Mouse (Mus musculus): ENCODE results near the gene Nppa. TPM values are rescaled to one million over a fixed set of nuclear protein-coding genes. Genes with fewer than 3 reads are reported as not detected.
A peak's percentile ranks its signal among the peaks of the same experiment; 100 is the strongest.

Nppa gene
- polyA plus RNA-seq, 1 experiment from 2014 or later: 32.9 TPM

DNA sequence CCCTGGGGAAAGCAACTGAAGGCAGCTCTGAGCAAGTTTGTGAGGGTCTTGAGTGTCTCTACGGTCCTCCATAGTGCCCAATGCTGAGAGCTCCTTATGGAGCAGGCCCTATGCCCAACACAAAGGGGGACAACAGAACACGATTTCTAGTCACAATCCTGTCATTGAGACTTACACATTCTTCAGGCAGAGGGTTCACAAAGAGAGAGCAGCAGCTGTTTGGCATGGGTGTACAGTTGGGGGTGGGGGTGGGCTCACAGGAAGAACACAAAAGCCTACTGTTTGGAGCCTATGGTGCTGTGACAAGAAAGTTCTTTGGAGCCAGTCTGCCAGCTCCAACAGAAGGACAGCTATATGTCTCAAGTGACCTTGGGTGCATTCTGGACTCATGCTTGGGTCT lies 17.9 kb downstream of the Nppa start:
- Histone ChIP-seq H3K36me3 (ENCODE audit: control insufficient read depth, insufficient read depth, low read length) (peaks cover 34% of the 10 kb centered on the region), H3K9me3 (ENCODE audit: control insufficient read depth, low read length) (no peaks in the 10 kb centered on the region)

DNA sequence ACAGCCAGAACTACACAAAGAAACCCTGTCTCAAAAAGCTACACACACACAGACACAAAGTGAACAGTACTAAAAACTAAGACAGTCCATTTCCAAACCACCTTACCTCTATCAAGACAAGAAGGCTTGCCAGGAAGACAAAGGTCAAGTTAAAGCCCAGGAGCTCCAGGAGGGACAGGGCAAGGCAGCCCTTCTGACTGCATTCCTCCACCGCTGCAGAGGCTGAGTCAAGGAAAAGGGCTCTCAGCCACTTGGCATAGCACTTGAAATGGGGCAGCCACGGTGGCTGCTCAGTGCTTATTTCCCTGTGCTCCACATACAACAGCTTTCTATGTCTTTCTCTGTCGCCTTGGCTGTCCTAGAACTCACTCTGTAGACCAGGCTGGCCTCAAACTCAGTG lies 23.5 kb downstream of the Nppa start:
- H3K9ac ChIP-seq (ENCODE audit: low read depth, low read length): no peak overlapping the region
- 94% methylated on average over 3 of the region's 3 CpGs for WGBS
- ATAC-seq (replicated peaks; ENCODE audit: low FRiP score): no peak
- H3K9me3 ChIP-seq (ENCODE audit: control insufficient read depth, low read length): no peaks in the 10 kb centered on the region
- H3K36me3 ChIP-seq (ENCODE audit: control insufficient read depth, insufficient read depth, low read length): peaks cover 19% of the 10 kb centered on the region
- H3K4me3 ChIP-seq (ENCODE audit: low read depth, low read length): no peak overlapping the region
- no peak overlapping the region for H3K4me2 ChIP-seq
- DNase-seq (ENCODE audit: low spot score): no peak
- H3K4me1 ChIP-seq (replicated peaks; ENCODE audit: control insufficient read depth, insufficient read depth, low read length): no peaks in the 10 kb centered on the region
- no peaks in the 10 kb centered on the region for H3K27me3 ChIP-seq (replicated peaks; ENCODE audit: control insufficient read depth, insufficient read depth, low read length)
- no peak overlapping the region for H3K27ac ChIP-seq (ENCODE audit: low read depth, low read length)

More for the DNA sequence above, 17.9 kb downstream of the Nppa start:
- no peak overlapping the region for H3K4me3 ChIP-seq (ENCODE audit: low read depth, low read length)
- no peak overlapping the region for H3K9ac ChIP-seq (ENCODE audit: low read depth, low read length)
- WGBS: 83% methylated on average over 2 of the region's 2 CpGs
- H3K27ac ChIP-seq (ENCODE audit: low read depth, low read length): no peak overlapping the region
- H3K27me3 ChIP-seq (replicated peaks; ENCODE audit: control insufficient read depth, insufficient read depth, low read length): no peaks in the 10 kb centered on the region
- ATAC-seq (replicated peaks; ENCODE audit: low FRiP score) (no peak), DNase-seq (ENCODE audit: low spot score) (no peak)
- H3K4me1 ChIP-seq (replicated peaks; ENCODE audit: control insufficient read depth, insufficient read depth, low read length): no peaks in the 10 kb centered on the region
- no peak overlapping the region for H3K4me2 ChIP-seq

DNA sequence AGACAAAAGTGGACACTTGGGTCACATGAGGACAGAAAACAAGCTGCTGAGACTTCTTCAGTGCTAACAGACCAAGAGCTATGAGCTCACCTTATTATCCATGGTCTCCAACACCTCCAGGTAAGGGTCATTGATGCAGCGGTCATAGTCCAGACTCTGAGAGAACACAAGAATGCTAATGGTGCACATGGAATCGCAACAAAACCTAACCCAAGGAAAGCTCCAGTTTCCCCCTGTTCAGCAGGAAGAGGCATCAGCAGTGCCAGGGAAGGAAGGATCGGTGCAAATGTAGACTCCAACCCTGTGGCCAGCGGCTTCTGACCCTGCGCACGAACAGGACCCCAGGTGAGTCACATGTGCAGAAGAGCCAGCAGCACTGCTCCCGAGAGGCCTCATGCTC lies 28.8 kb downstream of the Nppa start:
- WGBS: 94% methylated on average over 7 of the region's 7 CpGs
- H3K4me2 ChIP-seq: no peak overlapping the region
- ATAC-seq (replicated peaks; ENCODE audit: low FRiP score) (no peak), DNase-seq (ENCODE audit: low spot score) (no peak)
- no peak overlapping the region for H3K9ac ChIP-seq (ENCODE audit: low read depth, low read length)
- peaks cover 5% of the 10 kb centered on the region for H3K36me3 ChIP-seq (ENCODE audit: control insufficient read depth, insufficient read depth, low read length)
- no peaks in the 10 kb centered on the region for H3K4me1 ChIP-seq (replicated peaks; ENCODE audit: control insufficient read depth, insufficient read depth, low read length)
- H3K9me3 ChIP-seq (ENCODE audit: control insufficient read depth, low read length): no peaks in the 10 kb centered on the region
- no peak overlapping the region for H3K27ac ChIP-seq (ENCODE audit: low read depth, low read length)
- H3K27me3 ChIP-seq (replicated peaks; ENCODE audit: control insufficient read depth, insufficient read depth, low read length): no peaks in the 10 kb centered on the region
- no peak overlapping the region for H3K4me3 ChIP-seq (ENCODE audit: low read depth, low read length)

DNA sequence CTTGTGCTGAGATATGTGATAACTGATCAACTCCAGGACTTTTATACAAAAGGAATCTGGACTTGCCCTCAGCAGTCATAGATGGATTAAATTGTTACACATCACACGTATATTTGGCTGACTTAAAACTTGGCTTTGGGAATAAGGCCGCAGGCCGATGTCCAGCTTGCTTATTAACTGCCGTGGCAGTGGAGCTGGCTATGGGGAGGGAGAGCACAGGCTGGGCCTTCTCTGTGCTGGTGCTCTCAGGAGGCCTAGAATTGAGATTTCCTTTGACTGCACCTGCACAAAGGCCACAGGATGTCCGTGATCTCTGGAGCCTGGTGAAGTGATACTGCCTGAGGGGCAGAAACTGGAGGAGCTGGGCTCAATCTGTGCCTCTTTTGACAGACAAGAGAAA lies 30.0 kb downstream of the Nppa start:
- no peak overlapping the region for H3K4me3 ChIP-seq (ENCODE audit: low read depth, low read length)
- H3K9ac ChIP-seq (ENCODE audit: low read depth, low read length): no peak overlapping the region
- H3K27me3 ChIP-seq (replicated peaks; ENCODE audit: control insufficient read depth, insufficient read depth, low read length): no peaks in the 10 kb centered on the region
- ATAC-seq (replicated peaks; ENCODE audit: low FRiP score): no peak
- WGBS: 91% methylated on average over 5 of the region's 5 CpGs
- H3K27ac ChIP-seq (ENCODE audit: low read depth, low read length): no peak overlapping the region
- no peaks in the 10 kb centered on the region for H3K9me3 ChIP-seq (ENCODE audit: control insufficient read depth, low read length)
- H3K4me2 ChIP-seq: no peak overlapping the region
- no peaks in the 10 kb centered on the region for H3K4me1 ChIP-seq (replicated peaks; ENCODE audit: control insufficient read depth, insufficient read depth, low read length)
- no peak for DNase-seq (ENCODE audit: low spot score)
- peaks cover 5% of the 10 kb centered on the region for H3K36me3 ChIP-seq (ENCODE audit: control insufficient read depth, insufficient read depth, low read length)

DNA sequence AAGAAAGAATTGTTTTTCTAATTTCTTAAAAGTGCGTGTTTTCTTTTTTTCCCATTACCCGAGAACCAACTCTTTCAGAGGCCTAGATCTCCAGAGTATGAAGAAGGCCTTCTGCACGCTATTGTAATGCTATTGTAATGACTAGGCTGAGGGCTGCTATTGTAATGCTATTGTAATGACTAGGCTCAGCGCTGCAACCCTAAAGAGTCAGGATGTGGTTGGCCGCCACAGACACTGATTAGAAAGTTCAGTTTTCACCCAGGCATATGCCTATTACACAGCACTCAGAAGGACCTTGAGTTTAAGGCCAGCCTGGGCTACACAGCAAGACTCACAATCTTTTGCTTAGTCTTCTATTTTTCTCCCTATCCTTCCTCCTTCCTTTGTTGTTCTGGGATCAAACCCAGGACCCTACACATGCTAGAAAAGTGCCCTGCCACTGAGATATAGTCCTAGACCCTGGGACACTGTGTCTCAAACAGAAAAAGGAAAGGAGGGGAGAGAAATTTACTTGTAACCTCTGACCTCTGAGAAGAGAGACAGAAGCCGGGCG lies 33.4 kb downstream of the Nppa start:
- Histone ChIP-seq H3K27ac (ENCODE audit: low read depth, low read length) (no peak overlapping the region), H3K36me3 (ENCODE audit: control insufficient read depth, insufficient read depth, low read length) (no peaks in the 10 kb centered on the region; the same call in 1 of the 2 replicates), H3K9me3 (ENCODE audit: control insufficient read depth, low read length) (no peaks in the 10 kb centered on the region), H3K27me3 (replicated peaks; ENCODE audit: control insufficient read depth, insufficient read depth, low read length) (no peaks in the 10 kb centered on the region), H3K4me2 (no peak overlapping the region), H3K4me3 (ENCODE audit: low read depth, low read length) (no peak overlapping the region), H3K4me1 (replicated peaks; ENCODE audit: control insufficient read depth, insufficient read depth, low read length) (peaks cover 6% of the 10 kb centered on the region), H3K9ac (ENCODE audit: low read depth, low read length) (no peak overlapping the region)
- WGBS: 71% methylated on average over 7 of the region's 7 CpGs
- ATAC-seq (replicated peaks; ENCODE audit: low FRiP score): no peak
- no peak for DNase-seq (ENCODE audit: low spot score)

DNA sequence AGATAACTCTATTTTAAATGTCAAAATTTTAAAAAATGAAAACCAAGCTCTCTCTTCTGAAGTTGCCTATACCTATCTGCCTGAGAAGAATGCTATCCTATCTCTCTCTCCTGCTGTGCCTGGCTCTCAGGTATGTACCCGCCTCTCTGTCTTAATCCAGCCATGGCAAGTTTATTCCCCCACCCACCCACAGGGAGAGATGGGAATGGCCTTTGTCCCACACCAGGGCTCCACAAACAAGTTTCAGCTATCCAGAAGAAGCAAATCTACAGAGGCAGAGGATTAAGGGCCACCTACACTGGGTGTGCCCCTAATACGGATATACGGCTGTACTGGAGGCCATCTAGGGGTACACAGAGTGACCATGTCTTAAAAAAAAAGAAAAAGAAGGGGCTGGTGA lies 34.9 kb downstream of the Nppa start:
- peaks cover 18% of the 10 kb centered on the region for H3K4me1 ChIP-seq (replicated peaks; ENCODE audit: control insufficient read depth, insufficient read depth, low read length)
- H3K4me3 ChIP-seq (ENCODE audit: low read depth, low read length): no peak overlapping the region
- DNase-seq (ENCODE audit: low spot score) (no peak), ATAC-seq (replicated peaks; ENCODE audit: low FRiP score) (no peak)
- WGBS: 81% methylated on average over 3 of the region's 3 CpGs
- no peak overlapping the region for H3K4me2 ChIP-seq
- no peak overlapping the region for H3K9ac ChIP-seq (ENCODE audit: low read depth, low read length)
- no peaks in the 10 kb centered on the region for H3K36me3 ChIP-seq (ENCODE audit: control insufficient read depth, insufficient read depth, low read length)
- no peaks in the 10 kb centered on the region for H3K9me3 ChIP-seq (ENCODE audit: control insufficient read depth, low read length)
- H3K27ac ChIP-seq (ENCODE audit: low read depth, low read length): no peak overlapping the region
- no peaks in the 10 kb centered on the region for H3K27me3 ChIP-seq (replicated peaks; ENCODE audit: control insufficient read depth, insufficient read depth, low read length)

DNA sequence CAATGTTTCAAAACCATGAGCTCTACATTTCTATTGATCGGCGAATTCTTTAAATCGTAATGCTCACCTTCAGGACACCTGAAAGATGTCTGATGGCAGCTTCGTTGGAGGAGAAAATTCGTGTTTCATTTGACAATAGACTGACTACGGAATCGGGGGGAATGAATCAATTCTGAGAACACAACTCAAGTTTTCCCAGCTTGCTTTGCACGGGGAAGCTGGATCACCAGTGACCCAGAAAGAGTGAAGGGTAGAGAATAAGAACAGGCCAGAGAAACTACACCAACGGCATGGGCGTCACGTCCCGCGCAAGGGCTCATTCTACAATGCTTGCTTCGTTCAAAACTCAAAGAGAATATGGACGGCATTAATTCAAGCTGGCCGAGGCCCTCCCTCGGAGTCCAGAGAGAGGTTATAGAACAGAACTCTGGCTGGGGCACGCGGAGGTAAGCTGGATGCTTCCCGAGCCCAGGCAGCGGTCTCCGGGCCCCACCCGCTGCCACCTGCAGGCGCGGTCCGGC lies 37.6 kb downstream of the Nppa start:
- Histone ChIP-seq H3K27ac (ENCODE audit: low read depth, low read length) (peak overlapping the region; percentile 35; the same call in 1 of the 2 replicates), H3K4me3 (ENCODE audit: low read depth, low read length) (peak overlapping the region; percentile 61), H3K9ac (ENCODE audit: low read depth, low read length) (peak overlapping the region; percentile 73), H3K4me1 (replicated peaks; ENCODE audit: control insufficient read depth, insufficient read depth, low read length) (peaks cover 45% of the 10 kb centered on the region), H3K27me3 (replicated peaks; ENCODE audit: control insufficient read depth, insufficient read depth, low read length) (no peaks in the 10 kb centered on the region), H3K4me2 (peak overlapping the region; percentile 87), H3K9me3 (ENCODE audit: control insufficient read depth, low read length) (no peaks in the 10 kb centered on the region), H3K36me3 (ENCODE audit: control insufficient read depth, insufficient read depth, low read length) (no peaks in the 10 kb centered on the region)
- 7% methylated on average over 26 of the region's 26 CpGs for WGBS
- DNase-seq (ENCODE audit: low spot score) (no peak), ATAC-seq (replicated peaks; ENCODE audit: low FRiP score) (no peak)

DNA sequence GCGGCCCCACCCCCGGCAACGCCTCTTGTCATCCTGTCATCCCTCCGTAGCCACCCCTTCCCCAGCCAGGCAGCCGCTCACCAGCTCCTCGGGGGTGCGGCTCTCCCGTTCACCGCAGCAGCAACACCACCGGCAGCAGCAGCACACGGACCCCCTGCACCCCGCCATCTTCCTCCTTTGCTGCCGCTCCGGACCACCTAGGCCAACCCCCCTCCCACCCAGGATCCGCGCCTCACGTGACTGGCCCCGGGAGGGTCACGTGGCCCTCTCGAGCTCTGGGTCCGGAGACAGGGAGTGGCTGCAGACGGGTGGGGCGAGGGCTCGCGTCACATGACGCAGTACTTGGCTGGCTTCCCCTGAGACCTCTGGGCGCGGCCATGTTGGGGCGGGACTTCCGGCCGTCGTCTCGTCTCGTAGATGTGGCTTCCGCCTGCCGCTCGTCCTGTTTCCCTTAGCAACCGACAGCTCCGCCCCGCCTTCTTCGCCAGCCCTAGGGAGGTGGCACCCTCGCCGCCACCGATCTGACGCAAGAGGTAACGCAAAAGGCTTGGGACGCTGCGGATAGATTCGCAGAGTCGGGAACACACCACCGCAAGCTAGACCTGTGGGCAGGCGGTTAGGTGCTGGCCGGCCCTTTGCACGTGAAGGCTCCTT lies 38.2 kb downstream of the Nppa start, which contains the start of the genes Clcn6 and Mthfr:
Gene Clcn6, minus strand, starts transcription at position 222 of the 654 bp plus-strand sequence.
Gene Mthfr, plus strand, starts transcription at position 478 of the 654 bp plus-strand sequence.
- peak within 1 kb of the TSS; percentile 85 for H3K9ac ChIP-seq (ENCODE audit: low read depth, low read length)
- H3K27me3 ChIP-seq (replicated peaks; ENCODE audit: control insufficient read depth, insufficient read depth, low read length): no peaks in the 10 kb centered on the region
- peak within 1 kb of the TSS; percentile 96 for H3K4me2 ChIP-seq
- peak within 1 kb of the TSS; percentile 89 for H3K27ac ChIP-seq (ENCODE audit: low read depth, low read length)
- under 1% methylated on average over 54 of the region's 54 CpGs for WGBS
- ATAC-seq (replicated peaks; ENCODE audit: low FRiP score) (peak; percentile 96), DNase-seq (ENCODE audit: low spot score) (peak; percentile 99)
- peak within 1 kb of the TSS; percentile 61 for H3K4me3 ChIP-seq (ENCODE audit: low read depth, low read length)
- H3K4me1 ChIP-seq (replicated peaks; ENCODE audit: control insufficient read depth, insufficient read depth, low read length): peaks cover 46% of the 10 kb centered on the region
- no peaks in the 10 kb centered on the region for H3K9me3 ChIP-seq (ENCODE audit: control insufficient read depth, low read length)
- no peaks in the 10 kb centered on the region for H3K36me3 ChIP-seq (ENCODE audit: control insufficient read depth, insufficient read depth, low read length)
